Mouse (Mus musculus) heart, adult 2 months (tissue): ENCODE measurements around the gene Ush1c. TPM values are rescaled to one million over a fixed set of nuclear protein-coding genes. Genes with fewer than 3 reads are reported as not detected.

Source experiments
- DNase-seq, 2 experiments: peaks; one replicate each; pipeline ENCODE4 v3.0.0; 2021
- H3K27ac ChIP-seq: fragments of 200-600 bp; 2 replicates; pipeline ENCODE4 v1.8.1; 2022
- H3K27me3 ChIP-seq: fragments of 200-500 bp; 2 replicates; pipeline ENCODE4 v1.6.1; 2012; ENCODE audit warnings: mild to moderate bottlenecking, low read length, inconsistent platforms, mixed read lengths; ENCODE audit not compliant: control insufficient read depth, insufficient read depth
- H3K36me3 ChIP-seq: fragments of 200-500 bp; 2 replicates; pipeline ENCODE4 v1.6.1; 2012; ENCODE audit warnings: low read length, inconsistent platforms; ENCODE audit not compliant: control insufficient read depth, insufficient read depth
- H3K4me1 ChIP-seq: fragments of 200-500 bp; 2 replicates; pipeline ENCODE4 v1.6.1; 2011; ENCODE audit warnings: low read length; ENCODE audit not compliant: control insufficient read depth, insufficient read depth
- H3K4me3 ChIP-seq: fragments of 200-600 bp; 2 replicates; pipeline ENCODE4 v1.8.1; 2022
- H3K79me2 ChIP-seq: fragments of 200-500 bp; replicated peaks from 2 replicates; pipeline ENCODE4 v1.6.1; 2012; ENCODE audit warnings: mild to moderate bottlenecking, inconsistent platforms, low read length, moderate library complexity, mixed read lengths; ENCODE audit not compliant: control insufficient read depth, insufficient read depth
- H3K9ac ChIP-seq: fragments of 200-500 bp; 2 replicates; pipeline ENCODE4 v1.6.1; 2012; ENCODE audit warnings: low read depth, mild to moderate bottlenecking, control low read depth, inconsistent platforms, low read length, mixed read lengths
- CTCF ChIP-seq: fragments of 200-600 bp; IDR thresholded peaks from 2 replicates; pipeline ENCODE4 v1.8.1; 2022; ENCODE audit warnings: antibody characterized with exemption, mild to moderate bottlenecking, moderate library complexity
- EP300 ChIP-seq: fragments of 200-500 bp; IDR thresholded peaks from 2 replicates; pipeline ENCODE4 v1.6.1; 2011; ENCODE audit warnings: low read depth, low read length, control low read depth; ENCODE audit not compliant: insufficient read depth
- POLR2A ChIP-seq: fragments of 200-500 bp; IDR thresholded peaks from 2 replicates; pipeline ENCODE4 v1.6.1; 2011; ENCODE audit warnings: mild to moderate bottlenecking, low read depth, low read length, control low read depth; ENCODE audit not compliant: insufficient read depth
- WGBS: fragments of 180-500 bp; shearing (Covaris S2); methylation state at CpG from one replicate; pipeline ENCODE4 v1.1.7; 2018; 5-methylcytosine and 5-hydroxymethylcytosine counted together
- intact Hi-C: fragments of 180-260 bp; cut with DNase I; formaldehyde crosslinking; loops from one replicate; pipeline ENCODE4 v1.15.1; 2025
- polyA plus RNA-seq: library from polyadenylated mRNA; depleted of rRNA; stranded (reverse); fragments of >200 nt; gene quantifications from 2 replicates; pipeline ENCODE4 v1.2.3, GENCODE M21; 2012
- total RNA-seq, 2 experiments: library from RNA; stranded (reverse); gene quantifications; 2 replicates each; pipeline ENCODE4 v1.2.3; 2021

Gene Ush1c
- total and polyA plus RNA-seq, 3 experiments: 4.0 to 5.5 (median 5.1) TPM

DNA sequence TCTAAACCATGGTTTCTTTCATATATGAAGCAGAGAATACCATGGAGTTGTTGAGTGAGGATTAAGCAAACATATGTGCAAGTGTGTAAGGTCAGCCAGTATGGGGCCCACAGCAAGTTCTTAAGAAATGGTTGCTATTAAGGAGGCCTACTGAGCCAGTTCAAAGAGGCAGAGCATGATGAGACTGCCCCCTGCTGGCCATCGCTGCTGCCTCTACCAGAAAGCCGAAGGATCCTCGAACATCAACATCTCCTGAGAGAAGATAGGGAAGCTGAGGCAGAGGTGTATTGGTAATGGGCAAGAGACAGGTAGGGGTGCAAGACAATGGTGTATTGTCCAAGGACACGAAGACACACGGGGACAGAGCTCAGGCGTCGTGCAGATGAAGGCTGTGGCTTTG is 12.1 kb downstream of the Ush1c start:
- Histone ChIP-seq H3K36me3 (no peaks in the 10 kb centered on the region), H3K27me3 (no peaks in the 10 kb centered on the region), H3K79me2 (no peaks in the 10 kb centered on the region), H3K27ac (no peak overlapping the region), H3K4me1 (no peaks in the 10 kb centered on the region), H3K4me3 (no peak overlapping the region), H3K9ac (no peak overlapping the region)
- TF ChIP-seq CTCF (peak; percentile 67), POLR2A (no peak), EP300 (no peak)
- WGBS: 36% methylated on average over 7 of the region's 7 CpGs
- DNase-seq: no peak
- intact Hi-C loops: no loop called here

- Histone ChIP-seq H3K4me3 (no peak overlapping the region), H3K79me2 (no peaks in the 10 kb centered on the region), H3K27ac (no peak overlapping the region), H3K4me1 (no peaks in the 10 kb centered on the region), H3K36me3 (no peaks in the 10 kb centered on the region), H3K9ac (no peak overlapping the region), H3K27me3 (no peaks in the 10 kb centered on the region)
- intact Hi-C loops: no loop called here
- TF ChIP-seq CTCF (no peak), EP300 (no peak), POLR2A (no peak)
- WGBS: 59% methylated on average over 8 of the region's 8 CpGs
- DNase-seq: no peak
These were observed 17.6 kb downstream of the Ush1c start for GRCm38 (mm10) chr7:46220591-46221129.

DNA sequence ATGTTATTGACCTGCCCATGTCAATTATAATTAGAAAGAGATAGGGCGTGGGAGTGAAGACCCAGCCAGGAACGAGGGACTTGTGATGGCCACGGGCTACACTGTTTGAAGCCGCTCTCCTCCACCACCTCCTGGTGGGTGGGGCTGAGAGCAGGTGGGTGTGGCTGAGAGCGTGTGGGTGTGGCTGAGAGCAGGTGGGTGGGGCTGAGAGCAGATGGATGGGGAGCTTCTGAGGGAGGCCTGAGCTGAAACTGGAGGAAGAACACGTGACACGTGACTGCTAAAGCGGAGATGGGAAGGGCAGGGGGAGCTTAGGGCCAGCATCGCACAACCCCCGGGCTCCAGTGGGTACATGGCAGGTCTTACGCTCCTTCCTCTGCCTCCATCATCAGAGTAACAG is 19.9 kb downstream of the Ush1c start:
- Histone ChIP-seq H3K4me3 (no peak overlapping the region), H3K4me1 (no peaks in the 10 kb centered on the region), H3K36me3 (no peaks in the 10 kb centered on the region), H3K27me3 (no peaks in the 10 kb centered on the region), H3K27ac (no peak overlapping the region), H3K9ac (no peak overlapping the region), H3K79me2 (no peaks in the 10 kb centered on the region)
- TF ChIP-seq EP300: no peak
- TF ChIP-seq CTCF: no peak
- TF ChIP-seq POLR2A: no peak
- intact Hi-C loops: no loop called here
- no peak for DNase-seq
- 27% methylated on average over 11 of the region's 11 CpGs for WGBS

DNA sequence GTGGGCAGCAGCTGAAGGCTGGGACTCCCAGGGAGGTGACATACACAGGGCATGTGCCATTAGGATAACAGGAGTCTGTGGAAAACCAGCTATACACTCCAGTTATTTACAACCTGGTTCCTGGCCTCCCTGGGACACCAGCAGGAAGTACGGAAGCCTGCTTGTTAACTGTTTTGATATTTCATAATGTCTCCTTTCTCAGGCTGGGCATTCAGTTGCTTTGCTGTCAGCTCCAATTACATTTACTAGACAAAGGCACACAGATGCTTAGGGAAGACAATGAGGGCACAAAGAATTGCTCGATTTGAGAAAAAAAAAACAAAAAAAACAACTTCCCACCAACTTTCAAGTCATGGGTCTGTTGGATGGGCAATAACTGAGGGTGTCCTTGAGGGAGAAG is 21.8 kb downstream of the Ush1c start:
- Histone ChIP-seq H3K27ac (no peak overlapping the region), H3K4me3 (no peak overlapping the region), H3K36me3 (no peaks in the 10 kb centered on the region), H3K9ac (no peak overlapping the region), H3K79me2 (no peaks in the 10 kb centered on the region), H3K4me1 (no peaks in the 10 kb centered on the region), H3K27me3 (no peaks in the 10 kb centered on the region)
- WGBS: 62% methylated on average over 2 of the region's 2 CpGs
- intact Hi-C loops: no loop called here
- no peak for DNase-seq
- TF ChIP-seq POLR2A: no peak
- TF ChIP-seq CTCF: no peak
- TF ChIP-seq EP300: no peak

DNA sequence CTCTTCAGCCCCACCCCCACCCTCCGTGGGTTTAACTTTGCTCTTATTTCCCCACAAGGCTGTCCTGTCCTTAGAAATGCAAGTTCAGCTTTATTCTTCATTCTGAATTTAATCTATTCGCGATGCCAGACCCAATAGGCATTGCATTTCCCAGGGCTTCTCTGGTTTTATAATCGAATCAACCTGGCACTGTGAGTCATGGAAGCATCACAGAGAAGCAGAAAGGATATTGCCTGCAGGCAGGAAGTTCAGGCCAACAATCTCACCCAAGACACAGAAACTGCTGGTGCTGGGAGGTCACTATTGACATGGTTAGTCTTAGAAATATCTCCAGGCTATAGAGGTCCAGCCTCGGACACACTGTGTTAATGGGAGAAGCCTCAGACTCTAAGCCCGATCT is 28.0 kb downstream of the Ush1c start:
- Histone ChIP-seq H3K4me3 (no peak overlapping the region), H3K27ac (no peak overlapping the region), H3K4me1 (no peaks in the 10 kb centered on the region), H3K79me2 (no peaks in the 10 kb centered on the region), H3K36me3 (no peaks in the 10 kb centered on the region), H3K27me3 (no peaks in the 10 kb centered on the region), H3K9ac (no peak overlapping the region)
- no peak for TF ChIP-seq POLR2A
- TF ChIP-seq EP300: no peak
- no peak for TF ChIP-seq CTCF
- intact Hi-C loops: no loop called here
- 83% methylated on average over 6 of the region's 6 CpGs for WGBS
- DNase-seq: no peak

DNA sequence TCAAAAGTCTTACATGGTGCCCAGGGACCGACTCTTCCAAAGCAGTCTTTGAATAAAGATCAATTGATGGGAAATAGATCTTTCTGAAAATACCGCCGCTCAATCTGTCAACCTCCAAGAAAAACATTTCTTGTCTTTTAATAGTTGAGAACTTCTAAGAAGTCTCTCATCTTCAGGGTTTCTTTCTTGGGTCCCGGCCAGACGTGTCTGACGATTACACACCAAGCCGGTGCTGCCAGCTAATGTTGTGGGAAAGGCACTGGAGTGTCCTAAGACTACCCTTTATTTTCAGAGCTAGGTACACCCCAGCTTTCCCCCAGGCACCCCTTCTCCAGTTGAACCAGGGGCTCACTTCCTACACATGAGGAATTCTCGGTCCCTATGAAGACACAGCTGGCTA is 30.2 kb downstream of the Ush1c start:
- 85% methylated on average over 8 of the region's 8 CpGs for WGBS
- no peaks in the 10 kb centered on the region for H3K27me3 ChIP-seq
- no peaks in the 10 kb centered on the region for H3K4me1 ChIP-seq
- H3K79me2 ChIP-seq: no peaks in the 10 kb centered on the region
- no peak overlapping the region for H3K27ac ChIP-seq
- no peak overlapping the region for H3K9ac ChIP-seq
- no peak overlapping the region for H3K4me3 ChIP-seq
- intact Hi-C loops: no loop called here
- no peak for TF ChIP-seq CTCF
- no peak for TF ChIP-seq EP300
- no peak for TF ChIP-seq POLR2A
- no peak for DNase-seq
- no peaks in the 10 kb centered on the region for H3K36me3 ChIP-seq
